Mouse (Mus musculus) embryonic facial prominence, embryonic 11.5 days (tissue): ENCODE results near the gene Tchhl1. TPM values are rescaled to one million over a fixed set of nuclear protein-coding genes. Genes with fewer than 3 reads are reported as not detected.
"Not testable (repeated sequence)": the region's sequence is repeated elsewhere in the genome, so short reads cannot be mapped to it uniquely, and the experiment has no call there.

Experiments used
- ATAC-seq: fragments of 200-750 bp; cut with Nextera tagmentation; replicated peaks from 2 replicates; pipeline ENCODE4 v1.8.0; 2017; ENCODE audit warnings: low read depth; ENCODE audit not compliant: insufficient number of reproducible peaks, low FRiP score, low TSS enrichment
- DNase-seq: peaks from one replicate; pipeline ENCODE4 v3.0.0-alpha.2; 2015; ENCODE audit warnings: low spot score
- H3K27ac ChIP-seq: fragments of 300-500 bp; sonication (generic); replicated peaks from 2 replicates; pipeline ENCODE4 v1.5.1; 2014; ENCODE audit warnings: mild to moderate bottlenecking, low read depth, low read length, control low read depth
- H3K27me3 ChIP-seq: fragments of 300-500 bp; sonication (generic); 2 replicates; pipeline ENCODE4 v1.6.1; 2014; ENCODE audit warnings: mild to moderate bottlenecking, low read length, moderate library complexity, mixed read lengths; ENCODE audit not compliant: control insufficient read depth, insufficient read depth
- H3K36me3 ChIP-seq: fragments of 300-500 bp; sonication (generic); replicated peaks from 2 replicates; pipeline ENCODE4 v1.6.1; 2014; ENCODE audit warnings: low read depth, mild to moderate bottlenecking, low read length, moderate library complexity, mixed read lengths; ENCODE audit not compliant: control insufficient read depth, insufficient read depth
- H3K4me1 ChIP-seq: fragments of 300-500 bp; sonication (generic); 2 replicates; pipeline ENCODE4 v1.6.1; 2014; ENCODE audit warnings: low read length, mixed read lengths; ENCODE audit not compliant: control insufficient read depth, insufficient read depth
- H3K4me2 ChIP-seq: fragments of 300-500 bp; sonication (generic); 2 replicates; pipeline ENCODE4 v1.6.1; 2014; ENCODE audit warnings: low read depth, mild to moderate bottlenecking, control low read depth, low read length, moderate library complexity
- H3K4me3 ChIP-seq: fragments of 300-500 bp; sonication (generic); 2 replicates; pipeline ENCODE4 v1.5.1; 2014; ENCODE audit warnings: low read depth, low read length, control low read depth
- H3K9ac ChIP-seq: fragments of 300-500 bp; sonication (generic); replicated peaks from 2 replicates; pipeline ENCODE4 v1.6.1; 2014; ENCODE audit warnings: mild to moderate bottlenecking, control low read depth, low read length
- H3K9me3 ChIP-seq: fragments of 300-500 bp; sonication (generic); replicated peaks from 2 replicates; pipeline ENCODE4 v1.6.1; 2016; ENCODE audit warnings: mild to moderate bottlenecking, low read length, inconsistent platforms, mixed read lengths; ENCODE audit not compliant: control insufficient read depth
- WGBS: fragments of 180-500 bp; shearing (Covaris S2); extraction: QIAGEN DNeasy Blood & Tissue Kit; methylation state at CpG from one replicate; pipeline ENCODE4 v1.1.7; 2014; 5-methylcytosine and 5-hydroxymethylcytosine counted together
- polyA plus RNA-seq: library from polyadenylated mRNA; unstranded; fragments of >200 nt; fragmentation: Nextera tagmentation; extraction: Ambion mirVana; gene quantifications from 2 replicates; pipeline ENCODE4 v1.2.1, GENCODE M21; 2014

Tchhl1 gene
- polyA plus RNA-seq, 1 experiment from 2014 or later: not detected

- 1% methylated on average over 32 of the region's 32 CpGs for WGBS
- peak overlapping the region; percentile 58 for H3K4me2 ChIP-seq
- DNase-seq: peak; percentile 10
- H3K4me3 ChIP-seq: peak overlapping the region; percentile 40
- not testable (repeated sequence) for H3K4me1 ChIP-seq, H3K9me3 ChIP-seq, ATAC-seq, H3K36me3 ChIP-seq, H3K27ac ChIP-seq
- peaks cover 21% of the 10 kb centered on the region for H3K27me3 ChIP-seq
- H3K9ac ChIP-seq: 0 out of 2 replicates have a peak overlapping the region, but pooled peaks have one; percentile 34
Observed at GRCm38 (mm10) chr3:93446756-93447137, 21.8 kb upstream of the Tchhl1 start.

GRCm38 (mm10) chr3:93447138-93447841, 21.3 kb upstream of the Tchhl1 start:
- peak overlapping the region; percentile 40 for H3K4me3 ChIP-seq
- WGBS: under 1% methylated on average over 59 of the region's 59 CpGs
- peak overlapping the region; percentile 58 for H3K4me2 ChIP-seq
- H3K27me3 ChIP-seq: peaks cover 19% of the 10 kb centered on the region
- no peak overlapping the region for H3K27ac ChIP-seq
- ATAC-seq: no peak
- no peaks in the 10 kb centered on the region for H3K9me3 ChIP-seq
- peak overlapping the region; percentile 34; the same call in 1 of the 2 replicates for H3K9ac ChIP-seq
- H3K4me1 ChIP-seq: no peaks in the 10 kb centered on the region
- peak; percentile 72 for DNase-seq
- H3K36me3 ChIP-seq: no peaks in the 10 kb centered on the region

GRCm38 (mm10) chr3:93466556-93466955, 2.0 kb upstream of the Tchhl1 start:
- no peak for DNase-seq
- WGBS: 71% methylated on average over 3 of the region's 3 CpGs
- no peaks in the 10 kb centered on the region for H3K36me3 ChIP-seq
- no peak overlapping the region for H3K27ac ChIP-seq
- H3K4me1 ChIP-seq: no peaks in the 10 kb centered on the region
- no peak overlapping the region for H3K4me3 ChIP-seq
- no peaks in the 10 kb centered on the region for H3K9me3 ChIP-seq
- ATAC-seq: no peak
- no peaks in the 10 kb centered on the region for H3K27me3 ChIP-seq
- H3K9ac ChIP-seq: no peak overlapping the region
- H3K4me2 ChIP-seq: no peak overlapping the region

DNA sequence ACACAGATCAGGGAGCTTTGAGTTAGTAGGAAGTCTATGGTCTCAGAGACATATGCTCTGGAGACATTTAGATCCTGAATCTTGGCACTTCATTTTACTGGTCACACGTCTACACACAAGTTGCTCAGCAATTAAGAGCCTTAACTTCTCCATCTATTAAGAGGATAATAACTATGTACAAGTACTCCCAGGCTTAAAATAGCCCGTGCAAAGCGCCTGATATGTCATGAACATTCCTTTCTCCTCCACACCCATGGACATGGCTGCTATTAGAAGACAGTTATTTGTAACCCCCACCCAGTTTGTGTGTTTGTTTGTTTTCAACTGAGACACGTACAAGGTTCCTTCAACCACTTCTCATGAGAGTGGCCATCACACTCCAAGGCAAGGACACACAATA, 1.4 kb upstream of the Tchhl1 start:
- no peaks in the 10 kb centered on the region for H3K36me3 ChIP-seq
- ATAC-seq: no peak
- no peaks in the 10 kb centered on the region for H3K4me1 ChIP-seq
- H3K27me3 ChIP-seq: no peaks in the 10 kb centered on the region
- WGBS: 82% methylated on average over 4 of the region's 4 CpGs
- H3K9ac ChIP-seq: no peak overlapping the region
- H3K9me3 ChIP-seq: no peaks in the 10 kb centered on the region
- no peak overlapping the region for H3K4me3 ChIP-seq
- DNase-seq: no peak
- H3K27ac ChIP-seq: no peak overlapping the region
- H3K4me2 ChIP-seq: no peak overlapping the region

DNA sequence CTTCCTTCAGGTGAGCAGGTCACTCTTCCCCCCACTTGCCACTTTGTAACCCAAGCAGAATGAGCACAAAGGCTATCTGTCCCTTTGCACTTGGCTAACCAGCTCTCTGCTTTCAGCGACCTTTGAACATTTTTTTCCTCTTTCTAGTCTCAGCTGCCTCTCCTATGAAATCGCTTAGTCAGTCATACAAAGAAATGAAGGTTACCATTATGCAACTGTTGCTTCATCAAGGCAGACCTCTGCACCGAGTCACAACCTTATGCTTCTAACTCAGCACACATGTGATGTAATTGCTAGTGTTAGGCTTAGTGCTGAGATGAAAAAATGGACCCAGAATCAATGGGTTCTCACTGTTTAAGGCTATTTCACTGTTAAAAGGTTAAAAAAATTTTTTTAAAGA, 1.1 kb downstream of the Tchhl1 start:
- WGBS: 69% methylated on average over 3 of the region's 3 CpGs
- Histone ChIP-seq H3K27ac (no peak overlapping the region), H3K4me3 (no peak overlapping the region), H3K4me2 (no peak overlapping the region), H3K9ac (no peak overlapping the region), H3K36me3 (no peaks in the 10 kb centered on the region), H3K9me3 (no peaks in the 10 kb centered on the region), H3K4me1 (no peaks in the 10 kb centered on the region), H3K27me3 (no peaks in the 10 kb centered on the region)
- DNase-seq (no peak), ATAC-seq (no peak)

- no peaks in the 10 kb centered on the region for H3K27me3 ChIP-seq
- no peaks in the 10 kb centered on the region for H3K9me3 ChIP-seq
- no peak for DNase-seq
- no peak overlapping the region for H3K4me3 ChIP-seq
- H3K36me3 ChIP-seq: no peaks in the 10 kb centered on the region
- no peak overlapping the region for H3K9ac ChIP-seq
- WGBS: 87% methylated on average over 1 of the region's 1 CpGs
- no peak overlapping the region for H3K4me2 ChIP-seq
- no peak overlapping the region for H3K27ac ChIP-seq
- no peaks in the 10 kb centered on the region for H3K4me1 ChIP-seq
- ATAC-seq: no peak
Observed at GRCm38 (mm10) chr3:93480053-93480452, 11.5 kb downstream of the Tchhl1 start.

- H3K36me3 ChIP-seq: no peaks in the 10 kb centered on the region
- ATAC-seq (no peak), DNase-seq (no peak)
- H3K9ac ChIP-seq: no peak overlapping the region
- WGBS: 58% methylated on average over 2 of the region's 2 CpGs
- H3K4me2 ChIP-seq: no peak overlapping the region
- no peak overlapping the region for H3K4me3 ChIP-seq
- no peaks in the 10 kb centered on the region for H3K4me1 ChIP-seq
- no peaks in the 10 kb centered on the region for H3K9me3 ChIP-seq
- no peak overlapping the region for H3K27ac ChIP-seq
- no peaks in the 10 kb centered on the region for H3K27me3 ChIP-seq
Observed at GRCm38 (mm10) chr3:93481982-93482616, 13.5 kb downstream of the Tchhl1 start.

DNA sequence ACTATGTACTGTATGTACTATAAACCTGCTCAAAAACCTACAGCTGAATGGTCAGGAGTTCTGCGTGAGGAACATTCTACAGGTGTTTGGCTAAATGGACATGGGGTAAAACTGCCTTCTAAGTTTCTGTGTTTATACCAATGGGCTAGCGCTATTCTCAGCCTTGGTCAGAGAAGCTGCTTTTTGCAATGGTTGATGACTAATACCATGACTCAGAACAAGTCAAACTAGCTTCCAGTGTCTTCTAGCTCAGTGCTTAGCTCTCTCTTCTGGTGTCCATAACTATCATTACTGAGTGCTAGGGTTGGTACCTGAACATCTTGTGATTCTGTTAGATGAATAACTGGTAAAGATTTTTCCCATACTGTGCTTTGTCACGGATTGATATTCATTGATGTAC, 17.1 kb downstream of the Tchhl1 start:
- 90% methylated on average over 3 of the region's 3 CpGs for WGBS
- H3K4me2 ChIP-seq: no peak overlapping the region
- H3K9ac ChIP-seq: no peak overlapping the region
- H3K27ac ChIP-seq: no peak overlapping the region
- no peaks in the 10 kb centered on the region for H3K36me3 ChIP-seq
- no peak overlapping the region for H3K4me3 ChIP-seq
- ATAC-seq: no peak
- H3K27me3 ChIP-seq: no peaks in the 10 kb centered on the region
- DNase-seq: no peak
- H3K9me3 ChIP-seq: no peaks in the 10 kb centered on the region
- H3K4me1 ChIP-seq: no peaks in the 10 kb centered on the region
